Mouse (Mus musculus) thymus, adult 2 months (tissue): ENCODE data around the gene Aqp11. TPM values are rescaled to one million over a fixed set of nuclear protein-coding genes. Genes with fewer than 3 reads are reported as not detected.
A peak's percentile ranks its signal among the peaks of the same experiment; 100 is the strongest.

Experiments
- DNase-seq: peaks from one replicate; pipeline ENCODE4 v3.0.0; 2021
- H3K27ac ChIP-seq: fragments of 200-500 bp; 2 replicates; pipeline ENCODE4 v1.5.1; 2012; ENCODE audit warnings: low read length, control low read depth; ENCODE audit not compliant: control insufficient read depth, insufficient read depth
- H3K27me3 ChIP-seq: fragments of 200-500 bp; 2 replicates; pipeline ENCODE4 v1.6.1; 2012; ENCODE audit warnings: mild to moderate bottlenecking, low read length, moderate library complexity, mixed read lengths; ENCODE audit not compliant: control insufficient read depth, insufficient read depth
- H3K36me3 ChIP-seq: fragments of 200-500 bp; 2 replicates; pipeline ENCODE4 v1.6.1; 2012; ENCODE audit warnings: mild to moderate bottlenecking, low read length, moderate library complexity; ENCODE audit not compliant: control insufficient read depth, insufficient read depth
- H3K4me1 ChIP-seq: fragments of 200-500 bp; replicated peaks from 2 replicates; pipeline ENCODE4 v1.6.1; 2012; ENCODE audit warnings: low read length; ENCODE audit not compliant: control insufficient read depth, insufficient read depth
- H3K4me3 ChIP-seq: fragments of 200-500 bp; 2 replicates; pipeline ENCODE4 v1.5.1; 2012; ENCODE audit warnings: mild to moderate bottlenecking, low read length, control low read depth, moderate library complexity; ENCODE audit not compliant: control insufficient read depth, insufficient read depth
- CTCF ChIP-seq: fragments of 200-500 bp; IDR thresholded peaks from 2 replicates; pipeline ENCODE4 v1.5.1; 2012; ENCODE audit warnings: mild to moderate bottlenecking, control low read depth, low read length, moderate library complexity, borderline replicate concordance; ENCODE audit not compliant: control insufficient read depth, poor library complexity, insufficient read depth; ENCODE audit errors: extremely low read depth
- POLR2A ChIP-seq: fragments of 200-500 bp; IDR thresholded peaks from 2 replicates; pipeline ENCODE4 v1.6.1; 2012; ENCODE audit warnings: mild to moderate bottlenecking, low read length, control low read depth, moderate library complexity; ENCODE audit not compliant: control insufficient read depth, poor library complexity, insufficient read depth; ENCODE audit errors: extremely low read depth
- WGBS: fragments of 180-500 bp; shearing (Covaris S2); methylation state at CpG from one replicate; pipeline ENCODE4 v1.1.7; 2018; 5-methylcytosine and 5-hydroxymethylcytosine counted together
- polyA plus RNA-seq: library from polyadenylated mRNA; depleted of rRNA; stranded (reverse); fragments of >200 nt; gene quantifications from 2 replicates; pipeline ENCODE4 v1.2.3, GENCODE M21; 2012

The Aqp11 gene
- polyA plus RNA-seq, 1 experiment, result 395 TPM

GRCm38 (mm10) chr7:97725401-97725800 is 12.7 kb downstream of the Aqp11 start:
- Histone ChIP-seq H3K36me3 (peaks cover 53% of the 10 kb centered on the region), H3K4me3 (no peak overlapping the region), H3K27me3 (no peaks in the 10 kb centered on the region), H3K4me1 (peaks cover 47% of the 10 kb centered on the region), H3K27ac (peak overlapping the region; percentile 98)
- TF ChIP-seq POLR2A (no peak), CTCF (no peak)
- 55% methylated on average over 6 of the region's 6 CpGs for WGBS
- no peak for DNase-seq

GRCm38 (mm10) chr7:97723646-97724538 is 14.2 kb downstream of the Aqp11 start:
- H3K36me3 ChIP-seq, result peaks cover 50% of the 10 kb centered on the region
- peaks cover 40% of the 10 kb centered on the region for H3K4me1 ChIP-seq
- H3K27me3 ChIP-seq, result no peaks in the 10 kb centered on the region
- TF ChIP-seq CTCF (no peak), POLR2A (no peak)
- H3K27ac ChIP-seq, result peak overlapping the region; percentile 98
- WGBS, result 7% methylated on average over 11 of the region's 11 CpGs
- peak; percentile 71 for DNase-seq
- H3K4me3 ChIP-seq, result peak overlapping the region; percentile 5; the same call in 1 of the 2 replicates

- Histone ChIP-seq H3K36me3 (peaks cover 41% of the 10 kb centered on the region), H3K4me3 (no peak overlapping the region), H3K4me1 (peaks cover 33% of the 10 kb centered on the region), H3K27me3 (no peaks in the 10 kb centered on the region), H3K27ac (peak overlapping the region; percentile 97)
- WGBS, result 39% methylated on average over 7 of the region's 7 CpGs
- peak; percentile 58 for DNase-seq
- TF ChIP-seq CTCF, result no peak
- TF ChIP-seq POLR2A, result no peak
Measured at GRCm38 (mm10) chr7:97722278-97722918, 15.7 kb downstream of the Aqp11 start.

GRCm38 (mm10) chr7:97720109-97720508 is 18.0 kb downstream of the Aqp11 start:
- H3K36me3 ChIP-seq, result peaks cover 42% of the 10 kb centered on the region
- peaks cover 19% of the 10 kb centered on the region for H3K4me1 ChIP-seq
- 83% methylated on average over 5 of the region's 5 CpGs for WGBS
- no peaks in the 10 kb centered on the region for H3K27me3 ChIP-seq
- H3K27ac ChIP-seq, result no peak overlapping the region
- DNase-seq, result no peak
- no peak overlapping the region for H3K4me3 ChIP-seq
- TF ChIP-seq CTCF (no peak), POLR2A (no peak)

GRCm38 (mm10) chr7:97719078-97719477 is 19.0 kb downstream of the Aqp11 start:
- Histone ChIP-seq H3K27me3 (no peaks in the 10 kb centered on the region), H3K27ac (peak overlapping the region; percentile 14; the same call in 1 of the 2 replicates), H3K4me3 (no peak overlapping the region), H3K4me1 (peaks cover 16% of the 10 kb centered on the region), H3K36me3 (peaks cover 48% of the 10 kb centered on the region)
- DNase-seq, result no peak
- TF ChIP-seq CTCF, result no peak
- TF ChIP-seq POLR2A, result no peak
- 87% methylated on average over 5 of the region's 5 CpGs for WGBS

- TF ChIP-seq POLR2A (no peak), CTCF (no peak)
- DNase-seq, result no peak
- Histone ChIP-seq H3K36me3 (peaks cover 52% of the 10 kb centered on the region), H3K27ac (no peak overlapping the region), H3K27me3 (no peaks in the 10 kb centered on the region), H3K4me1 (peaks cover 10% of the 10 kb centered on the region), H3K4me3 (no peak overlapping the region)
- WGBS, result 88% methylated on average over 1 of the region's 1 CpGs
Measured at GRCm38 (mm10) chr7:97717326-97717725, 20.8 kb downstream of the Aqp11 start.

- Histone ChIP-seq H3K27ac (no peak overlapping the region), H3K36me3 (peaks cover 53% of the 10 kb centered on the region), H3K27me3 (no peaks in the 10 kb centered on the region), H3K4me3 (no peak overlapping the region), H3K4me1 (peaks cover 4% of the 10 kb centered on the region; the same call in 1 of the 2 replicates)
- TF ChIP-seq CTCF (no peak), POLR2A (no peak)
- over 99% methylated on average over 5 of the region's 5 CpGs for WGBS
- no peak for DNase-seq
Measured at GRCm38 (mm10) chr7:97714651-97715050, 23.4 kb downstream of the Aqp11 start.
